Mouse (Mus musculus) embryonic fibroblast, embryonic 13.5 days (primary cell): ENCODE data around the gene Pet100.

Source experiments
- CTCF ChIP-seq: IDR thresholded peaks from 2 replicates; pipeline ENCODE4 v1.5.1; 2011; ENCODE audit warnings: mild to moderate bottlenecking, control low read depth, low read length, moderate library complexity, borderline replicate concordance; ENCODE audit not compliant: insufficient read depth
- POLR2A ChIP-seq: IDR thresholded peaks from 2 replicates; pipeline ENCODE4 v1.6.1; 2011; ENCODE audit warnings: low read depth, mild to moderate bottlenecking, control low read depth, low read length, moderate library complexity

DNA sequence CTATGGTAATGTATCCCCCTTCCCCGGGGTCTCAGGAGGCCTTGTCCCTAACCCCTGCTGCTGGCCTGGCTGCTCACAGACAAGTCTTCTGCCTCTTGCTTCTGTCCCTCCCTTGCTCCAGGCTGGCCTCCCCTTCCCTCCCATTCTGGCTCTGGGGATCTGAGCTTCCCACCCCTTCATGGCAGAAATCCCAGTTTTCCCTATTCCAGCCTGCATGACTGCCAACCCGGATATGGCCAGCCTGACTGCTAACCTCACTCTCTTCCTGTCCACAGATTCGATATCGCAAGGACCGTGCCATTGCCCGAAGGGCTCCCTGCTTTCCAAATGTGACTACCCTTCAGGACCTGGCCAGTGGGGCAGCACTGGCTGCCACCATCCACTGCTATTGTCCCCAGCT is 20.9 kb upstream of the Pet100 start:
- TF ChIP-seq CTCF: no peak
- TF ChIP-seq POLR2A: no peak
